Mouse (Mus musculus): ENCODE data around the gene Efcab7.

Gene Efcab7

DNA sequence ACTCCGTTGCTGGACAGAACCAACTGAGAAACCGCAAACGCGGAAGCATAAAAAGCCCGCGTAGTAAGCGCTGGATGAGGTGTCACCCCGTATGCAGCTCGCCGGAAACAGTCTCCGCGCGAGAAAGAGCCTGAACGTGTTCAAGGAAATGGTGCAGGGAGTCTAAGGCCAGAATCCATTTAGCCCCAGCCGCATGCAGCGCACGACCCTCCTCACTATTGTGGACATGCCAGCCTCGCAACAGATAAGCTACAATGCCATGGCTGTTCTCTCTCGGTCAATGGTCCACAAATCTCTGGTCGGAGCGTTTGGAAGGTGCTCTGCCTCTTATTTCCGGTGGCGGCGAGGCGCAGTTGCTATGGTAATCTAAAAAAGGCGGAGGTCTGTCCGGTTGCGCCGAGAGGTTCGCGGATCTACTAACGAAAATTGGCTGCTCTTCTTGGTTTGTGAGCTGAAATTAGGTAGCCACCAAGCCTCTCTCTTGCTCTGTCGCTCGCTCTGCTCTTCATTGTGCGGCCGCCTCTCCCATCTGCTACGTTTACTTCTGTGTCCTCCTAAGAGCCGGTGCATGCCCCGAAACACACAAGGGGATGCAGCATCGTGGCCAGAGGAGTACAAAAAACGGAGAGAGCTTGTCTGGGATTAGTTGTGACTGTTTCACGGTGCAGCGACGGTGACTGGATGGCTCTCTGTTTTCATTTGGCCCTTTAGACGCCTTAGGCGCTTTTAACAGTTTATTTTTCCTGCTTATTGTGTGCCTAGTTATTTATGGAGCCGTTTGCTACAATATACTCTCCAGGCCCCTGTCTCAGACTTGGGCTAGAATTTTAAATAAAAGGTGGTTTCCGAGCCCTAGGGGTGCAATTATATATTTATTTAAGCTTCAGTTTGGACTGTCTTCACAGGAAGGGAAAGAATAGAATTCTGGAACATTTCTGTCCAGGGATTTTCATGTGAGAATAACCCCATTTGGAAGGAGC, at the start of gene Efcab7:
Gene Efcab7 (plus strand): TSS at position 105 of the 980 bp plus-strand sequence.
- DNase-seq (ENCODE audit: low read depth, low spot score), result peak; percentile 90

GRCm38 (mm10) chr4:99792365-99792764, 36.6 kb upstream of the Efcab7 start:
- DNase-seq (ENCODE audit: low read depth, low spot score), result no peak

- no peak for DNase-seq (ENCODE audit: low read depth, low spot score)
These were observed 12.1 kb upstream of the Efcab7 start for GRCm38 (mm10) chr4:99816697-99817460.

DNA sequence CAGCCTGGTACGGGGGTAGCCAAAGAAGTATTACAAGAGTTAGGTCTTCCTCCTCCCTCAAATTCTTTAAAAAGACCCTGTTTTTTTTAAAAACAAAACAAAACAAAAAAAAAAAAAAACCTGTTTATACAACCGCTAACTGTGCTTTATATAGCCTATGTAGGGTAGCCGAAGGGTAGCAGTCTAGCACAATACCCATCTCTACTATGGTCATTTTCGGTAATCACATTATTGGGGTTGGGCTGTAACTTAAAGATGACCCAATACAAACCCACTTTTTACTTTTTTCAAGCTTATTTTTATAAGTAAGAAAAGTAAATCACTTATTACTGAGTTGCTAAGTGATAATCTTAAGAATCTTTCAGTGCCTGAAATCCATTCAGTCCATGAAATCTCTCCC, 661 bp upstream of the Efcab7 start:
- peak; percentile 9 for DNase-seq (ENCODE audit: low read depth, low spot score)

GRCm38 (mm10) chr4:99828739-99829093, 282 bp upstream of the Efcab7 start:
- DNase-seq (ENCODE audit: low read depth, low spot score), result no peak

DNA sequence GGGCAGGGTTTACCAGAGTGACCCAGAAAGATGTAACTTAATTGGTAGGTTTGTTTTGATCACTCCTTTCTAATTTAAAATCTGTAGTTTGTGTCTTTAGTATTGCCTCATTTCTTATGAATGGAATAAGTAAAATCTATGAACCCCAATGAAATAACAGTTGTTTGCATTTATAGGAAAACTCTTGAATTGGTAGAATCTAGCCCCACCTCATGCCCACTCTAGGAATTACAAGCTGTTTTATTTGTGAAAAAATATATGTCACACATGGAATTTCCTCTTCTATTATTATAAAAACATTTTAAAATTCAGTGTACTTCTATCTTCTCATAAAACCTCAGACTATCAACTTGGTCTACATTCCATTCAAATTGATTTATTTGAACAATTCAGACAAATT, 52.9 kb downstream of the Efcab7 start:
- DNase-seq (ENCODE audit: low read depth, low spot score), result peak; percentile 29

- no peak for DNase-seq (ENCODE audit: low read depth, low spot score)
These were observed 53.4 kb downstream of the Efcab7 start for GRCm38 (mm10) chr4:99882405-99882804.

- DNase-seq (ENCODE audit: low read depth, low spot score), result peak; percentile 44
These were observed 85.0 kb downstream of the Efcab7 start for GRCm38 (mm10) chr4:99913894-99914451.

GRCm38 (mm10) chr4:99926380-99926779, 97.4 kb downstream of the Efcab7 start:
- DNase-seq (ENCODE audit: low read depth, low spot score), result no peak

DNA sequence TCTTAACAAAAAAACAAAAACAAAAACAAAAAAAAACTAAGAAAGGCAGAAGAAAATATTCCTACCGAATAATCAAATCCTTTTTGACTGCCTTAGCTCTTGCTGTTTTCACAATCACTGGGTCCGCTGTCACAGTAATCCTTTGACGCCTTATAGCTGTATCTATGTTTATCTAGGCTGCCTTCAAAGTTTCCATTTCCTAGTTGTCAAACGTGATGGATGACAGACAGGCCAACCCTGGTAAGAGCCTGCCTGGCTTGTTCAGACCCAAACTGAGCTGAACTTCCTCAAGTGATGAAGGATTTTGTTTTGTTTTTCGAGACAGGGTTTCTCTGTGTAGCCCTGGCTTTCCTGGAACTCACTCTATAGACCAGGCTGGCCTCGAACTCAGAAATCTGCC, 99.5 kb downstream of the Efcab7 start:
- peak; percentile 27 for DNase-seq (ENCODE audit: low read depth, low spot score)

GRCm38 (mm10) chr4:99929149-99929612, 100.2 kb downstream of the Efcab7 start, which contains the start of gene Pgm1:
Gene Pgm1, plus strand, starts transcription at chr4:99929414.
- peak; percentile 84 for DNase-seq (ENCODE audit: low read depth, low spot score)

GRCm38 (mm10) chr4:99929613-99930517, 100.9 kb downstream of the Efcab7 start, which contains the start of gene Itgb3bp:
Gene Itgb3bp, minus strand, starts transcription at chr4:99929813.
- peak; percentile 79 for DNase-seq (ENCODE audit: low read depth, low spot score)

- no peak for DNase-seq (ENCODE audit: low read depth, low spot score)
These were observed 101.7 kb downstream of the Efcab7 start for GRCm38 (mm10) chr4:99930518-99931239.

GRCm38 (mm10) chr4:99931240-99931580, 102.2 kb downstream of the Efcab7 start:
- DNase-seq (ENCODE audit: low read depth, low spot score), result no peak

DNA sequence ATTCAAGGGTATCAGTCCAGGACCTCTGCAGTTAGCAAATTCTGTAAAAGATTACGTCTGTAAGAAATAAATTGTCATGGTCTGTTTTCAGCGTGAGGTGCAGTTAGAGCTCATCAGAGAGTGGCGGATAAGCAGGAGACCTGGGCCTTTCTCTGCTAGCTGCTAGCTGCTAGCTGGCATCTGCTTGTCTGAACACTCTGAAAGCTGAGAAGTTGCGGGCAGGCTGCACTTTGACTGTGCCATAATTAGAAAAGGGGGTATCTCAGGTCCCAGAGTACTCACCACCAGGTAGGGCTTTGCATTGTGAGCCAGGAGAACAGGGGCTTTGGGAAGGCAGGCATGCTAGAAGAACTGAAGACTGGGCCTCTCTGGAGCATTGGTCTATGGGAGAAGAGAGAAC, 102.8 kb downstream of the Efcab7 start:
- no peak for DNase-seq (ENCODE audit: low read depth, low spot score)

GRCm38 (mm10) chr4:99934859-99935258, 105.9 kb downstream of the Efcab7 start:
- no peak for DNase-seq (ENCODE audit: low read depth, low spot score)

DNA sequence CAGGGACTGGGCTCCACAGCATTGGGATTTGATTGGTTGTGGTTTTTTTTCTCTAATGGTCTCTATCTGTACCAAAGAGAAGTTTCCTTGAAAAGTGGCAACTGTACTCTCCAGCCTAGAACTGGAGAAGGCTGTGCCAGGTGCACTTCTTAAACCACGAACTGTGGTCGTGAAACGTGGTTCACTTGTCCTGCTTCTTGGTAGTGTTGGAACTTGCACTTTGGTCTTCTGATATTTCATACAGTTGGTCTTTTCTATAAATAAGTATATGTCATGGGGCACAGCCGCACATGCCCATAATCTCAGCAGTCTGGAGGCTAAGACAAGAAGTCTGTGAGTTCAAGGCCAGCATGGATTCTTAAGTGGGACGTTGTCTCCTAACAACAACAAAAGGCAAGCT, 107.3 kb downstream of the Efcab7 start:
- no peak for DNase-seq (ENCODE audit: low read depth, low spot score)

DNA sequence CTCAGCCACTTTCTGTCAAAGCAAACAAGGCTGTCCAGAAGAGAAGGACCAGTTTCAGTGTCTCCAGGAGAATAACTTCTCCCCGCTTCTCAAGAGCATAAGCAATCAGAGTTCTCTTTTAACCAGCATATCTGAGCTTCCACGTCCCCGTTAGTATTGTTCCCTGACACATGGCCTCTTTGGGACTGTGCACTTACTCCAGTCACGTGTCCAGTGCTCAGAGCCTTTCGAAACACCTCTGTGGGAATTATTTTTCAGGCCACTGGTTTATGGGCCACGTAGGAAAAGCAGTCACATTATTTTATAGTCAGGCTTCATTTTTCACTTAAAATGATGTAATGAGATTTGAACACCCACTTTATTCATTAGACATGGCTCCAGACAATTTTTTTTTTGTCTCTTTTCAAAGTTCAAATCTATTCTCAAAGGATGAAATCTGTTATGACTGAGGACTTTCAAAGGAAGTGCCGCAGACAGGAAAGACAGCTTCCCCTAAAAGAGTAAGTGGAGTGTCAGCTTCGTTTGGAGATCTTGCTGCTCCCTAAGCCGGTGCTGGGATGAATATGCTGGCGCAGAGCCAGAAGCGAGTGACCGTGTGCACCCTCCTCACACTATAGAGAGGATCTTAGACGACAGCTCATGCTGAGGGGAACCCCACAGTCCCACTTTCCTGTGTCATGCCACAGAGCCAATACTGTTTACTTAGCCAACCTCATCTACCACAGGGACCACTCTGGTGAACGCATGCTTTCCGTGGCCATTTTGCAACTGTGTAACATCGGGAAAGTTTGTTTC, 110.9 kb downstream of the Efcab7 start:
- DNase-seq (ENCODE audit: low read depth, low spot score), result no peak

DNA sequence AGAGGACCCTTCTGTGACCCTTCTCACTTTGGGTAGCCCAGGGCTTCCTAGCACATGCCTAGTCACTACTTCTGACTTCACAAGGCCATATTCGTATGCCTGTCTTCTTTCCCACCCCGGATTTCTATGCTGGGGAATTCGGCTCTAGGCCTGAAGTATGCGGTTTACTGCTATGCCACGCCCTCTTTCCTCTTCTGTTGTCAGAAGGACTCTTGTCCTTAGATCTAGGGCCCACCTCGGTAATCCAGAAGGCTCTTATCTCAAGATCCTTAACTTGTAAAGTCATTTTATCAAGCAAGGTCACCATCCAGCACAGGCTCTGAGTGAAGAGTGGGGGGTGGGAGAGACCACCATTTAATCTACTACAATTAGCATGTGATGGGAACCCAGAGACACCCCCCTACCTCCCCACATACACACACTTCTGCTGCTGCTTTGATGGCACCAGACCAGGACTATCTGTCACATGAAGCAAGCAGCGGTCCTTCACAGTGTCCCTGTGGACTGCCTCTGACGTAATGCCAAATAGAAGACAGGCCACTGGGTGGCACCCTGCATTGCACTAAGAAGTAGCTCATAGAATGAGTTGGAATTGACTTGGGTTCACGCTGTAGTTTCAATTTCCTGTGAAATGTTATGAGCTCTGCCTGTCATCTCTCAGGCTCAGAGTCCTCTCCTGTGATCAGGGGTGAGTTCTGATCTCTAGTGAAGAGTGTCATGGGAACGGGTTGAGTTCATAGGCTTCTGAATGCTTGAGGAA, 112.8 kb downstream of the Efcab7 start:
- DNase-seq (ENCODE audit: low read depth, low spot score), result peak; percentile 52

Data from CD4-positive helper T cell, adult 2 months (primary cell).